Mouse (Mus musculus) 416B (cell line): Measurements from ENCODE around the gene Zcchc7.

Experiments
- DNase-seq: peaks from one replicate; pipeline ENCODE4 v3.0.0; 2011; ENCODE audit warnings: low read depth

The Zcchc7 gene

DNA sequence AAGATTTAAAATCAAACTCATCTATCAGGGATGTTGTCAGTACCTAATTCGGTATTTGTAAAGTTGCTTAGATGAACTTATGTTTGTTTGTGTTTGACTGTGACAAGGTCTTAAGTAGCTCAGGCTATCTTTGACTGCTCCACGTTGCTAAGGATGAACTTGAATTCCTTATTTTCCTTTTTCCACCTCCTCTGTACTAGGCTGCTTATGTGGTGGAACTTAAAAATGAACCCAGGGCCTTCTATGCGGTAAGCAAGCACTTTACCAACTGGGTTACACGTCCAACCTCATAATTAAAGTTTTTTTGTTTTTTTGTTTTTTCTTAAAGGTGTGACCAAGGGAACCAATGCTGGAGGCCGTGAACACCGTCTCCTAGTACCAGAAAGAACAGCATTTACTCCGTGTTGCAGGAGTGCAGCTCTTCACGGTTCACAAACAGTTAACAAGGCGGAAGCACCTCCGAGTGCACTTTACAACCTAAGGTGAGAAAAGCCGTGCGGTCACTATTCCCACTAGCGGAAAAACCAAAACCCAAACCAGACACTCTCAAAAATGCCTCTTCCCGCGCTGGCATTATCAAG lies at the start of gene Zcchc7:
TSS of gene Zcchc7 (plus strand) at position 325 of the 581 bp plus-strand sequence.
- no peak for DNase-seq

- DNase-seq = no peak
These were observed 49.7 kb upstream of the Zcchc7 start for GRCm38 (mm10) chr4:44705967-44706366.

- DNase-seq = no peak
These were observed 48.8 kb upstream of the Zcchc7 start for GRCm38 (mm10) chr4:44706865-44707264.

DNA sequence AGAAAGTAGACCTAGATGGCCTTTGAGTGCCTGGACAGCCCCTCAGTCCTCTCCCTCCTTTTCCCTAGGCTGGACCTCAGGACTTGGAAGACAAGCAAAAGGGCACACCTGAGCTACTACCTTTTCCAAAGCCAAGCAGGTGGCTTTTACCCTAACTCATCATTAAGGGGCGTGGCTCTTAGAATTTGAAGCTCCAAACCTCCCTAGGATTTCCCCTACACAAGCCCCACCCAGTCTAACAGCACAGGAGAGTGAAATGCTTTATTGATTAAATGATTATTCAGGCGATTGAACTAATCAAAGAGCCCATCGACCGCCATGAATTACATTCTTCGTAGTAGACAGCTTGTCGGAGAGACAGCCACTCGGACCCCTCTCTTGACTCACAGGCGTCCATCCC lies 47.4 kb upstream of the Zcchc7 start:
- no peak for DNase-seq

DNA sequence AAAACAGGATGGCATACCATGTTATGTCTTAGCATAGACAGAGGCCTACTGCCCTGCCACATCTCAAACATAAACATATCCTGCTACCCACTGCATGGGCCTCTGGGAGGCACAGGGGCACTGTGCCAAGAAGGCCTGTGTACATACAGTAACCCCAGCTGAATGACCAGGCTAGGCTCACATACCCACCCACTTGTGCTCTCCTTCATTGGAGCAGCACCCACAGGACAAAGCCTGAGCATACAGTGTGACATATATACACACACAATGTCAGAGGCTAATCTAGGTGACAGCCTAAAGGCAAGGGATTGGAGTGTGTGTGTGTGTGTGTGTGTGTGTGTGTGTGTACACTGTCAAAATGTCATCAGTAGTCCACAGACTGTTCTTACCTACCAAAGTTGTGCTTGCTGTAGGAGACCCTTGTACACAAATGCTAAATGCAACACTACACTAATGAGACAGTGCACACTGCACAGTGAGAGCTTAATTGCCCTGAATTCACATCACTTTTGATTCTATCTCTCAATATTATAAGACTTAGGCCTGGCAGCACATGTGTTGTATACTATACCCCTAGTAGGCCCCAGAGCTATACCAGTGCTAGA lies 46.5 kb upstream of the Zcchc7 start:
- DNase-seq = no peak

DNA sequence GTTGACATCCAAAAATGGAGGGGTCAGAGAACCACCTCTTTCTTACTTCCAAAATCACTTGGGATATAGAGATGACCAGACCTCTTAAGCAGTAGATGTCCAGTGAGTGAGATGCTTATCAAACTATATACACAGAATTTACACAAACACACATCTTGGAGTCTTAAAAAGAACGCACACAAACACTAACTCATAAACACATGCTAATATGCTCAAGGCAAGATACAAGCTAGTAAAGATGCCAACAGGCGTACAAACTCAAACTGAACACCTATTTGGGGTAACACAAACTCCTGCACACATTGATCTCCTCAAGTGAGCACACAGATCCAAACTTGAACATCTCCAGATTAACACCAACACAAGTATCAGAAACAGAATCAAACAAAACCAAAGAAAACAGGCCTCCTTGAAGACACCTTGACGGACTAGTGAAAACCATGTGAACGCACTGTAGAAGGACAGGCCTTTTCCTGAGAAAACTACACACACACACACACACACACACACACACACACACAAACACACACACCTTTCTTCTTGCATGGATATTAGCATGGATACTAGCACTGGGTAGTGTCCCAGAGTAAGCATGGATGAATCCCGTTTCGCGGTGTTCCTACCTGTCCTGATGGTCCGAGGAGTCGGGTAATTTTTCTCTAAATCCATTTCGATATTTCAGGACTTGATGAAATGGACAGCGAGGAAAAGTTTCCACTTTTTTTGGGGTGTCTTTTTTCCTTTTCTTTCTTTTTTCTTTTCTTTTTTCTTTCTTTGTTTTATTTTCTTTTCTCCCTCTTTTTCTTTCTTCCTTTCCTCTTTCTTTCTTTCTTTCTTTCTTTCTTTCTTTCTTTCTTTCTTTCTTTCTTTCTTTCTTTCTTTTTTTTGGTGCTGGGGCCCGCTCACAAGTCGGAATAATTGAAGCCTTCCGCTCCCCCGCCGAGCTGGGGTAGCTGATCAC lies 45.7 kb upstream of the Zcchc7 start, which contains the start of gene Pax5:
TSS of gene Pax5 (minus strand) at position 748 of the 961 bp plus-strand sequence.
- DNase-seq = no peak

DNA sequence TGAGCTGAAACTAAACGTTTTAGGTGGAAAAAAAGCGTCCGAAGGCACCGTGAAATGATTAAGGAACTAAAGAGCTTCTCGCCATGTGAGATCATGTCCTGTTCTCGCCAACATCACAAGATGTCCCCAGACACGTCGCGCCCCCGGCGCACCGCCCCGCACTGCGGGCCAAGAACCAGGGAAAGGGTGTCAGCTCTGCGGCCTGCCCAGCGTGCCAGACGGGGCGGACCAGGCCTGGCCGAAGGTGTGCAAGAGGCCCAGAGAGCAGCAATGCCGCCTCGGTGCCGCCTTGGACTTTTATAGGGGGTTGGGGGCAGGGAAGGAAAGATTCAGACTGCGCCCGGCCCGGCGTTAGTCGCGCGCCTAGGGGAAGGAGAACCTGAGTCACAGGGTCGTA lies 45.0 kb upstream of the Zcchc7 start:
- no peak for DNase-seq

GRCm38 (mm10) chr4:44711136-44711900 lies 44.4 kb upstream of the Zcchc7 start:
- no peak for DNase-seq

DNA sequence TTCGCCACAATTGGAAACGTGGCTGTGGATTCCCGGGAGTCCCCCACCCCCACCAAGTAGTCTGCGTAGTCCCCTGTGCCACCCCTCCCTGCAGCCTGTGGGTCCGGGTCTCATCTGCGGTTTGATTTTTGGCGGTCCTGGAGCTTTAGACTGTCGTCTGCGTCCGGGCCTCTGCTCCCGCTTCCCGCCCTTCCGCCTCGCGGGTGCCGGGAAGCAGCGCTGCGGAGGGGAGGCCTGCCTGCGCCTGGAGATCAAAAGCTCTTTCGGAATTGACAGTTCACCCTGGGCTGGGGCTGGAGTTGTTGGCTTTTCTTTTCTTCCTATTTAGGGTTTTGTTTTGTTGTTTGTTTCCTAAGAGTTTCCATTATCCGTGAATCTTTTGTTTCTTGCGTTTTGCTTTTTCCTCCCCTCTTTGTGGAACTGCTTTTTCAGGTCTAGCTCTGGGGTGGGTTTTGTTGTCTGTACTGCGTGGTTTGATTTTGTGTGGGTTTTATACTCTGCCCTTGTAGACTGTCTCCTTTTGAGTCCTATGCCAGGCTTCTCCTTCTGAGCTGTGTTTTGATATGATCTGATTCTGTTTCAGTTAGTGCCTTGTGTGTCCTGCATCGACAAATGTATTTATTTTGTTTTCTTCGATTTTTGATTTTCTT lies 43.5 kb upstream of the Zcchc7 start:
- no peak for DNase-seq

GRCm38 (mm10) chr4:44712786-44713553 lies 42.7 kb upstream of the Zcchc7 start:
- DNase-seq = no peak

GRCm38 (mm10) chr4:44713554-44714051 lies 42.1 kb upstream of the Zcchc7 start:
- no peak for DNase-seq

DNA sequence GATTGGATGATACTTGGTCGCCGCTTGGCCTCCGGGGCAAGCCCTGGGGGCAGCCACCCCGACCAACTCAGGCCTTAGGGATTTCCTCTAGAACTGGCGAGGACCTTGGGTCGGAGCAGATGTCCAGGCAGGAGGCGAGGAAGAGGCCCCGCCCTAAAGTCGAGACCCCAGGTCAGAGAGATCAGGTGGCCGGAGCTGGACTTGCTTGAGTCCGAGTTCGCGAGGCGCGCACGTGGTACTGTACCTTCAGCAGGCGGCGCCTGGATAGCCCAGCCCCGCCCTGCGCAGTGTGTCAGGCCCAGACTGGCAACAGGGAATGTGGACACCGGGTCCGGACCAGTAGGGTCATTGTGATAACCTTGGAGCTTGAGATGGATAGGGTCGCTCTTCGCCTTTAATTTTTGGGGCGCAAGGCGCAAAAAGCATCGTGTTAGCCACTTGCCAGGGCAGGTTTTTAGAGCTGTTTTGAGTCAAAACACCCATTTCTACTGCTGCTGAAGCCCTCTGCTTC lies 41.5 kb upstream of the Zcchc7 start:
- no peak for DNase-seq

- no peak for DNase-seq
These were observed 40.0 kb upstream of the Zcchc7 start for GRCm38 (mm10) chr4:44715621-44716160.

- no peak for DNase-seq
These were observed 39.3 kb upstream of the Zcchc7 start for GRCm38 (mm10) chr4:44716391-44716790.

DNA sequence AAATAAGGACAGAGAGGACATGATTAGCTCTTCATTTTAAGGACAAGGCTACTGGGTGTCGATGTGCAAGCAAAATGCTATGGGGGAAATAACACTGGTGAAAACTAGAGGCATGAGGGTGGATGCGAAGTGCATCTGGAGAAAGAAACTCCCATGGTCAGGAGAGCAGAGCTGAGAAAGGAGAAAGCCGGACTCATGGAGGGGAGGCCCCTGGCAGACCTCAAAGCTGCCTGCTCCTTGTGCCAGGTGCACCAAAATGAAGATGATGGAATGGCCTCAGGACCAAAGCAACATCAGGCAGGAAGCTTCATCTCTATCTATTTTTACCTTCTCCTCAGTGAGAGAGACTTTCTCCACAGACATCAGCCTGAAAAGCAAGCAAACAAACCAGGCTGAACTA lies 38.0 kb upstream of the Zcchc7 start:
- DNase-seq = no peak

DNA sequence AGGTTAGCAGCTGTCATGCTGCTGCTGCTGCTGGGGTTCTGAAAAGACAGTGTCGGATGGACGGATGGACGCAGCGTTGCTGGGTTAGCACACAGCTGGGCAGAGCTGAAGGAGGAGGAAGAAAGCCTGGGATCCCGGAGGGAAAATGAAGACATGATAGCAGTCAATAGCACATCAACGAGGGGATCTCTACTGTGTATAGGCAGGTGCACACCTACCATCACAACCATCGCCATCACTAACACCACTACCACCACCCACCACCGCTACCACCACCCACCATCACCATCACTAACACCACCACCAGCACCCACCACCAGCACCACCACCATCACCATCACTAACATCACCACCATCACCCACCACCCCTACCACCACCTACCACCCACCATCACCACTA lies 35.6 kb upstream of the Zcchc7 start:
- DNase-seq = no peak

DNA sequence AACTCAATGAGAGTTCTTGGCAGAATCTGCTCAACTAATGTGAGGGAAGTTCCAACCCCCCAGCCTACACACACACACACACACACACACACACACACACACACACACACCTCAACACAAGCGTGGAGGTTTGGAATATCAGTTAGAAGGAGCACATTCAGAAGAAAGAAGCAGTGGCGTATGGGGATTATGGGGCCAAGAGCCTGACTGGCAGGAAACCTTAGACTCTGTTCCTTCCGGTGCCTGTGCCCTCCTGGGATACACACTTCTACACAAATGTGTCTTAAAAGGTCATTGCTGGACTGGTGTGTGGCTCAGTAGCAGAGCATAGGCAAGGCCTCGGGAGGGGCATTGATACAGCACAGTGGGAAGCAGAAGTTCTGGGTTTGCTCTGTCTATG lies 34.4 kb upstream of the Zcchc7 start:
- DNase-seq = no peak

DNA sequence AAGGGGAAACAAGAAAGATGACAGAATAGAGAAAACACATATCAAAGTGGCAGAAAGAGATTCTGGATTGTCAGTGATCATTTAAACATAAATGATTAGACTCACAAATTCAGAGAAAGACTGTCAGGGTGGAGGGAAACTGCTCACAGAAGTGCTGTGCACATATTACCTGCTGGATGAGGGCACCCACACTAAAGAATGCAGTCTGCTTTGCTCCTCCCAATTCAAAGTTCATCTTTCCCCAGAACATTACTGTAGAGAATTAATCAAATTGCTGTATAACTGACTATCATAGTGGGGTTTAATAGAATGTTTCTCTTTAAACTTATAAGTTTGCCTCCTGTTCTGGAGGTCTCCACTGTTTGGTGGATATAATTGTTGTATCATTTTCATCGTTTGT lies 15.2 kb upstream of the Zcchc7 start:
- DNase-seq = no peak

GRCm38 (mm10) chr4:44756134-44756951 lies 666 bp downstream of the Zcchc7 start:
- DNase-seq = peak; percentile 98
